In the genomic region with DNA sequence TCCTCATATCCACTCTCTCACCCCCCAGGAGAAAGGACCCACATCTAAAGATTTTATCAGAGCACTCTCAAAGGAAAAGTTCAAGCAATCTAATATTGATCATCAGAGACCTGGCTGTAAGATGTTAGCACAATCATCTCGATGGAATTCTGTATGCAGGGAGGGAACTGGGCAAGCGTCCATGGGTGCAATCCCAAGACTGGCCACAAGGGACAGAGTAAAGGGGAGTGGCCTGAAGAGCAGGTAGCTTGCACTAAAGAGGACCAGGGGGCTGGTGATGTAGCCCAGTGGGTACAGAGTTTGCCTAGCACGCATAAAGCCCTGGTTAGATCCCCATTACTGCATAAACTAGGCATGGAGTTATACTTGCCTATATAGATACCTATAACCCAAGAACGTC, we compare ENCODE assay signal across 8 mouse cellular contexts.
DNase-seq lines count a peak whose midpoint lies in the region.

No protein-coding gene starts in this region.

- no peak overlapping the region for H3K4me3 ChIP-seq in heart, embryonic 10.5 days

- peaks cover 36% of the 10 kb centered on the region for H3K27me3 ChIP-seq in heart, embryonic 10.5 days (ENCODE audit: insufficient read depth, poor library complexity, severe bottlenecking)

- peaks cover 28% of the 10 kb centered on the region for H3K4me1 ChIP-seq in heart, embryonic 10.5 days

- DNase-seq in heart, adult 8-10 months (ENCODE audit: low spot score), result peak; percentile 52
- no peak for DNase-seq in heart, embryonic 10.5 days (ENCODE audit: low spot score)
- DNase-seq in A20 (ENCODE audit: low read depth, low spot score), result peak; percentile 65
- peak; percentile 47 for DNase-seq in adrenal gland, adult 8-10 months
- DNase-seq in embryo, embryonic 10.5 days (ENCODE audit: low spot score), result peak; percentile 78
- peak; percentile 59 for DNase-seq in kidney, postnatal 14 days
- DNase-seq in mesoderm, embryonic 11.5 days (ENCODE audit: low read depth, low spot score), result peak; percentile 65
- DNase-seq in thymus, postnatal 0 days (ENCODE audit: low spot score), result peak; percentile 60

- no peaks in the 10 kb centered on the region for H3K9me3 ChIP-seq in heart, embryonic 10.5 days

- no peaks in the 10 kb centered on the region for H3K36me3 ChIP-seq in heart, embryonic 10.5 days

- WGBS in heart, embryonic 10.5 days, result 20% methylated on average over 4 of the region's 4 CpGs

- no peak overlapping the region for H3K27ac ChIP-seq in heart, embryonic 10.5 days
